Mouse (Mus musculus): Measurements from ENCODE around the gene Zkscan16. TPM values are rescaled to one million over a fixed set of nuclear protein-coding genes. Genes with fewer than 3 reads are reported as not detected.

The Zkscan16 gene
- 0.26 TPM in 1 of 4 replicates, not detected in the others for total RNA-seq (2023)

DNA sequence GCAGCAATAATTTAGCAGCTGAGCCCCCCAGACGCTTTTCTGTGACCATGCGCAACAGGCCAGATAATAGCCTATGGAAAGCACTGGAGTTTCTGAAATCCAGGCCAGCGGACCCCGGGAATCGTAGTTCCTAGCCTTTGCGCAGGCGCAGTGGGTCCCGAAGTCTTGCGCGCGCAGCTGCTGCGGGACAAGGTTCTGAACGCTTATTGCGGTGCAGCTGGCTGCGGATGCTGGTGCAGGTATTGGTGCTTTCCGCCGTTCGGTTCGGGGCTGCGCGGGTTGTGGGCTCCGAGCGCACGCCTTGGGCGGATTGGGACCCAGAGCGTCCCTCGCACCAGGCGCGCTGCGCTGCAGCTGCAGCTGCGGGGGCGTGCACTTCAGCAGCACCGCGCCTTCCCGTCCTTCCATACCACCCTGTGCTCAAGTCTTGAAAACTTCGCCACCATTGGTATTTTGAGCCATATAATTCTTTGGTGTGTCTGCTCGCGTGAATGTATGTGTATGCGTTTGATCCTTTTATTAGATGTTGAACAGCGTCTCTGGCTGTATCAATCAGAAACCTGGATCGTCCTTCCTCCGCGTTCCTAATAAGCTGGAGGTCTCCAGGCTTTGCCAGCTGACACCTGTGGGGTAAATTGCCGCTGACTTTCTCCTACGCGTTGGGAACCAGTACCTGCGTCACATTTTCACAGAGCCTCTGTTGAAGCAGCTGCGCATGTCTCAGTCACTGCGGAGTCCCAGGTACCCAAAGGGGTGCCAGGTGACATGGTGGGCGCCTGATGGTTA lies at the start of gene Zkscan16:
Gene Zkscan16, plus strand, starts transcription at position 209 of the 786 bp plus-strand sequence.

DNA sequence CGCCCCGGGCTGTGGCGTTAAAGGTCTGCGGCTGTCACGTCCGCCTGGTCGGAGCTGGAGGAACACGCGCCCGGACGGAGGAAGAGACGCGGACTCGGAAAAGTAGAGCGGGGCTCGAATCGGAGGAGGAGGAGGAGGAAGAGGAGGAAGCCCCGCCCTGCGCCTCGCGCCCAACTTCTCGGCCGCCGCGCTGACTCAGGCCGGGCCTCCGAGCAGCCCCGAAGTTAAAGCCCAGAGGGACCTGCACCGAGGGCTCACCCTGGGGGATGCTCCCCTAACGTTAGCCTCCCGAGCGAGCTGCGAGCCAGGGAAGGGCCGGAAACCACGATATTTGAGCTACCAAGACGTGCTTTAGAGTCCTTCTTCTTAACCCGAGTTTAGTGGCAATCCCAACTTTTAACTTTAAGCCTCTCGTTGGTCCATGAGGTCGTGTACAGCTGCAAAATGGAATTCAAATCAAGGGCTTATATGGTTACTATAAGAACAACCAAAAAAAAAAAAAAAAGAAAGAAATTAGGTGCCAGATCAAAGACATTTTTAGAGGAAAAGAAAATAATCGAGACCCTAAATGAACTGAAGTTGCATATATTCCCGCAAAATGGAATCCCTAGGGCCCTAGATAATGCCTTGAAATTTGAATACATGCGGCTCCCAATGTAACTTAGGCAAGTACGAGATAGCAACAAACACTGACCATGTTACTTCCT lies 30.6 kb upstream of the Zkscan16 start, which contains the start of gene Ecpas:
Gene Ecpas, minus strand, starts transcription at position 121 of the 707 bp plus-strand sequence.

DNA sequence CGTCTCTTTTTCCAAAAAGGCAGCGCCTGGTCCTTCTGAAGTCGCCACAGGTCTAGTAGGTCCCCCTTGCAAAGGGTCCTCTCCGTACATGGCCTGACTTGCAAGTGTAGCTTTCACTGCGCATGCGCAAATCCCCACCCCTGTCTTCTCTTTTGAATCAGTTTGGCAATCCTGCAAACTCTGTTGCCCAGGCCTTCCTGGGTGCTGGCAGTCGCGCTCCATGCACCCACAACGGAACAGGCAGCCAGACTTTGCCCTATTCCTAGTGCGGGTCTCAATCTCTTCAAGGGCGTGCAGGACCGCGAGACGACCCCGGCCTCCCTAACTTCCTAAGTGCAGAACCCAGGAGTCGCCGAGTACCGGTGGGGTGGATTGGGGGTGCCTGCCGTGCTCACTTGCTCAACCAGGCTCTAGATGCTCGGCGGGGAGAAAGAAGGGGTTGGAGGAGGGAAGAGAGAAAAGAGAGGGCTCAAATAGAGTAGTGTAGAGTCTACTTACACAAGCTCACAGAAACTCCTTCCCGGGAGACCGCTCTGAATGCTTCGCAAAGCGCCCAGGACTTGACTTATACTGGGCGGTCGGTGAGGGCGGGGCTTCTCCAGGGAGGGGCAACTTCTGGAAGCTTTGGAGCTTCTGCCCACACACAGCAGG lies 43.2 kb downstream of the Zkscan16 start, which contains the start of gene Ptgr1:
Gene Ptgr1, minus strand, starts transcription at position 580 of the 651 bp plus-strand sequence.

DNA sequence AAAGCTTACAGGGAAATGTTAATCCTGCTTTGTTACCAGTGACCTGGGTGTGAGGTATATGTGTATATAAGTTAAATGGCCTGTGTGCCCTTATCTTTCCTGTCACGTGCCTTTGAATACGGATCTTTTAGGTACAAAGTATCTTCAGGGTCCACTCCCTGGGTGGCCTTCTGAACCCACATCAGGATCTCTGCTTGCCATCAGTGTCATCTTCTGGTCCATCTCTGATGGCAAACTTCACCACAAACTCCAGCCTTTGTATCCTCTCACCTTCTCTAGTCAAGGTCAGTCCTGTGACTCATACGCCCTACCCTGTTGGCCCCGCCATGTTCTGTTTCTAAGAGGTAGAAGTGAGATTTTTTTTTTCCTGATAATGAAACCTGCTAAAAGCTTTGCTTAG lies 51.3 kb downstream of the Zkscan16 start, which contains the start of gene Dnajc25:
Gene Dnajc25, plus strand, starts transcription at position 301 of the 400 bp plus-strand sequence.

DNA sequence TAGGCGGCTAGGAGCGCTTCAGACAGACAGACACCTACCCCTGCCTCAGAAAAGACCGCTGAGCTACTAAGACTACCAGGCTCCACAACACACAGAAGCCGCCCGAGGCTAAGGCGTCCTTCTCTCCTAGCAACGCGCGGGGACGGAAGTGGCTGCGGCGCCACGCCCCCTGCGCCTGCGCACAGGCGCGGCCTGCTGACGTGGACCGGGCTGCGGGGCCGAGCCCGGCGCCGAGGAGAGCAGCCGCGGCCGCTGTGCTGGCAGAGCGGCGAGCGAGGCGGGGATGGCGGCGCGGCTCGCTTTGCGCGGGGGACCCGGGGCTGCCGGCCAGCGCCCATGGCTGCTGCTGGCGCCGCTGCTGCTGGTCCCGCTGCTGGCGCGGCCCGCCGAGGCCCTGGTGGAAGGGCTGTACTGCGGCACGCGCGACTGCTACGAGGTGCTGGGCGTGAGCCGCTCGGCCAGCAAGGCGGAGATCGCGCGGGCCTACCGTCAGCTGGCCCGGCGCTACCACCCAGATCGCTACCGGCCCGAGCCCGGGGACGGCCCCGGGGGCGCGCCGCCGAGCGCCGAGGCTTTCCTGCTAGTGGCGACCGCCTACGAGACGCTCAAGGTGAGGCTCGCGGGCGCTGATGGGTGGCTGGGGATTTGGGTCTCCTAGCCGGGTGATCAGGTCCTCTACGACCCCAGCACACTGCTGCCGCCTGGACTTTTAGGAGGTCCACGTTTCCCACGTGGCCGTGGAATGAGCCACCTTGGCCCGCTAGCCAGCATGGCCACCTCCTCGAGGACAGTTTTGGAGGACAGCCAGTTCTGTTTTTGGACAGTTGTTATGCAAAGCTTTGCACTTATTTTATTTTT lies 59.7 kb downstream of the Zkscan16 start, which contains the start of gene Gm20503:
Gene Gm20503, plus strand, starts transcription at position 263 of the 858 bp plus-strand sequence.

Other genes with a start within 250 kb of the Zkscan16 start
- gene Olfr267, start 155.9 kb upstream of the Zkscan16 start, total RNA-seq (2023), result 0.20 to 0.56 TPM in 2 of 4 replicates, not detected in the others
- gene Ecpas, start 30.9 kb upstream of the Zkscan16 start, total RNA-seq (2023), result 105 to 123 TPM (median 118 TPM) in 4 replicates
- 0.24 to 1.2 TPM (median 0.86 TPM) in 4 replicates for gene Ptgr1, start 43.5 kb downstream of the Zkscan16 start, total RNA-seq (2023)
- 7.3 to 8.9 TPM (median 8.4 TPM) in 4 replicates for gene Dnajc25, start 51.4 kb downstream of the Zkscan16 start, total RNA-seq (2023)
- 0.64 to 1.9 TPM (median 1.8 TPM) in 3 of 4 replicates, not detected in the other for gene Gm20503, start 59.6 kb downstream of the Zkscan16 start, total RNA-seq (2023)
- 61.0 to 75.2 TPM (median 70.6 TPM) in 4 replicates for gene Gng10, start 91.5 kb downstream of the Zkscan16 start, total RNA-seq (2023)
- gene AI481877, start 195.4 kb downstream of the Zkscan16 start, total RNA-seq (2023), result not detected in 4 replicates
- 99.5 to 115 TPM (median 105 TPM) in 4 replicates for gene Ugcg, start 245.6 kb downstream of the Zkscan16 start, total RNA-seq (2023)

All from B cell, adult 62 days (primary cell).